ENCODE assay signal across 16 mouse cellular contexts in genomic region chr13:76884517-76885092, GRCm38 (mm10).
A peak's percentile ranks its signal among the peaks of the same experiment; 100 is the strongest.
DNase-seq lines count a peak whose midpoint lies in the region; ATAC-seq lines count a peak whose summit lies in the region.
"Had no signal": no experiment of that assay in that cellular context is flagged by ENCODE, and none has a peak within 500 bp of the region (broad histone marks: within the 10 kb centered on the region; RNA-seq: fewer than 3 reads in every experiment).

No protein-coding gene starts in this region.

- DNase-seq in forebrain, embryonic 14.5 days (ENCODE audit: low spot score) = peak; percentile 44
- DNase-seq in forebrain, embryonic 11.5 days (ENCODE audit: low spot score) = no peak
- no peak for DNase-seq in midbrain, embryonic 10.5 days (ENCODE audit: low spot score)
- DNase-seq in cerebellum, postnatal 36 days = no peak
- DNase-seq in cerebellum, postnatal 25 days = no peak
- DNase-seq: adrenal gland, adult 2 months; adrenal gland, postnatal 10 days; adrenal gland, postnatal 25 days; cerebellum, adult 11-12 months; cerebellum, adult 2 months; cerebellum, adult 9-10 months; cerebellum, postnatal 10 days had no signal

- 65% methylated on average over 8 of the region's 8 CpGs for WGBS in forebrain, embryonic 14.5 days
- WGBS in forebrain, embryonic 11.5 days = 74% methylated on average over 8 of the region's 8 CpGs
- 55% methylated on average over 8 of the region's 8 CpGs for WGBS in midbrain, embryonic 16.5 days
- 80% methylated on average over 8 of the region's 8 CpGs for WGBS in midbrain, embryonic 10.5 days
- WGBS in forebrain, embryonic 16.5 days = 56% methylated on average over 8 of the region's 8 CpGs

- H3K4me3 ChIP-seq in forebrain, embryonic 14.5 days (ENCODE audit: low read depth, low read length) = no peak overlapping the region
- H3K4me3 ChIP-seq in forebrain, embryonic 11.5 days (ENCODE audit: low read depth, low read length) = no peak overlapping the region
- H3K4me3 ChIP-seq in midbrain, embryonic 16.5 days (ENCODE audit: low read depth, low read length) = no peak overlapping the region
- no peak overlapping the region for H3K4me3 ChIP-seq in midbrain, embryonic 10.5 days
- no peak overlapping the region for H3K4me3 ChIP-seq in forebrain, embryonic 16.5 days (replicated peaks; ENCODE audit: low read length)
- H3K4me3 ChIP-seq: embryonic facial prominence, embryonic 10.5 days; embryonic facial prominence, embryonic 12.5 days had no signal

- H3K27ac ChIP-seq in forebrain, embryonic 14.5 days (ENCODE audit: low read depth, low read length) = no peak overlapping the region
- H3K27ac ChIP-seq in forebrain, embryonic 11.5 days (ENCODE audit: low read depth, low read length) = no peak overlapping the region
- no peak overlapping the region for H3K27ac ChIP-seq in midbrain, embryonic 16.5 days (ENCODE audit: low read length)
- H3K27ac ChIP-seq in midbrain, embryonic 10.5 days (replicated peaks) = no peak overlapping the region
- H3K27ac ChIP-seq in forebrain, embryonic 16.5 days (ENCODE audit: low read length) = peak overlapping the region; percentile 29
- H3K27ac ChIP-seq: embryonic facial prominence, embryonic 10.5 days; embryonic facial prominence, embryonic 12.5 days had no signal

- H3K4me2 ChIP-seq in forebrain, embryonic 14.5 days (ENCODE audit: low read length) = no peak overlapping the region
- H3K4me2 ChIP-seq in forebrain, embryonic 11.5 days (ENCODE audit: low read depth, low read length, severe bottlenecking) = no peak overlapping the region
- H3K4me2 ChIP-seq in midbrain, embryonic 16.5 days (ENCODE audit: low read length) = no peak overlapping the region
- H3K4me2 ChIP-seq in forebrain, embryonic 16.5 days (ENCODE audit: low read length) = no peak overlapping the region
- H3K4me2 ChIP-seq: embryonic facial prominence, embryonic 12.5 days had no signal

- ATAC-seq in forebrain, embryonic 14.5 days = peak; percentile 72
- no peak for ATAC-seq in forebrain, embryonic 11.5 days (replicated peaks; ENCODE audit: low FRiP score)
- 0 out of 2 replicates have a peak, but pooled peaks have one; percentile 54 for ATAC-seq in midbrain, embryonic 16.5 days
- ATAC-seq in forebrain, embryonic 16.5 days = peak; percentile 84

- no peaks in the 10 kb centered on the region for H3K4me1 ChIP-seq in forebrain, embryonic 14.5 days (ENCODE audit: control insufficient read depth, insufficient read depth, low read length)
- no peaks in the 10 kb centered on the region for H3K4me1 ChIP-seq in forebrain, embryonic 11.5 days (replicated peaks; ENCODE audit: control insufficient read depth, insufficient read depth, low read length)
- H3K4me1 ChIP-seq in midbrain, embryonic 16.5 days (ENCODE audit: control insufficient read depth, insufficient read depth, low read length) = no peaks in the 10 kb centered on the region
- H3K4me1 ChIP-seq in midbrain, embryonic 10.5 days = no peaks in the 10 kb centered on the region
- H3K4me1 ChIP-seq in forebrain, embryonic 16.5 days (replicated peaks; ENCODE audit: control insufficient read depth, insufficient read depth, low read length) = no peaks in the 10 kb centered on the region
- H3K4me1 ChIP-seq: embryonic facial prominence, embryonic 10.5 days; embryonic facial prominence, embryonic 12.5 days had no signal

- no peaks in the 10 kb centered on the region for H3K27me3 ChIP-seq in forebrain, embryonic 14.5 days (replicated peaks; ENCODE audit: control insufficient read depth, insufficient read depth, low read length)
- H3K27me3 ChIP-seq in forebrain, embryonic 11.5 days (ENCODE audit: control insufficient read depth, insufficient read depth, low read length) = no peaks in the 10 kb centered on the region
- H3K27me3 ChIP-seq in midbrain, embryonic 16.5 days (ENCODE audit: control insufficient read depth, insufficient read depth, low read depth, low read length) = no peaks in the 10 kb centered on the region
- no peaks in the 10 kb centered on the region for H3K27me3 ChIP-seq in midbrain, embryonic 10.5 days (ENCODE audit: low read depth, poor library complexity, severe bottlenecking)
- no peaks in the 10 kb centered on the region for H3K27me3 ChIP-seq in forebrain, embryonic 16.5 days (replicated peaks; ENCODE audit: control insufficient read depth, insufficient read depth, low read length)
- H3K27me3 ChIP-seq: embryonic facial prominence, embryonic 12.5 days had no signal

- no peaks in the 10 kb centered on the region for H3K36me3 ChIP-seq in forebrain, embryonic 14.5 days (ENCODE audit: control insufficient read depth, insufficient read depth, low read length)
- H3K36me3 ChIP-seq in forebrain, embryonic 11.5 days (ENCODE audit: control insufficient read depth, insufficient read depth, low read length) = no peaks in the 10 kb centered on the region
- no peaks in the 10 kb centered on the region for H3K36me3 ChIP-seq in midbrain, embryonic 16.5 days (ENCODE audit: control insufficient read depth, insufficient read depth, low read length)
- H3K36me3 ChIP-seq in midbrain, embryonic 10.5 days = no peaks in the 10 kb centered on the region
- H3K36me3 ChIP-seq in forebrain, embryonic 16.5 days (ENCODE audit: control insufficient read depth, insufficient read depth) = no peaks in the 10 kb centered on the region
- H3K36me3 ChIP-seq: embryonic facial prominence, embryonic 10.5 days; embryonic facial prominence, embryonic 12.5 days had no signal

- no peak overlapping the region for H3K9ac ChIP-seq in forebrain, embryonic 14.5 days (ENCODE audit: low read length)
- no peak overlapping the region for H3K9ac ChIP-seq in forebrain, embryonic 11.5 days (ENCODE audit: low read length)
- H3K9ac ChIP-seq in midbrain, embryonic 16.5 days (ENCODE audit: low read depth, low read length) = no peak overlapping the region
- no peak overlapping the region for H3K9ac ChIP-seq in forebrain, embryonic 16.5 days (replicated peaks; ENCODE audit: low read depth, low read length)
- H3K9ac ChIP-seq: embryonic facial prominence, embryonic 12.5 days had no signal

- H3K9me3 ChIP-seq in forebrain, embryonic 14.5 days (replicated peaks; ENCODE audit: control insufficient read depth, low read length) = no peaks in the 10 kb centered on the region
- no peaks in the 10 kb centered on the region for H3K9me3 ChIP-seq in forebrain, embryonic 11.5 days (ENCODE audit: control insufficient read depth, low read length)
- no peaks in the 10 kb centered on the region for H3K9me3 ChIP-seq in midbrain, embryonic 16.5 days (replicated peaks; ENCODE audit: control insufficient read depth, low read length, poor library complexity, severe bottlenecking)
- H3K9me3 ChIP-seq in midbrain, embryonic 10.5 days (replicated peaks) = no peaks in the 10 kb centered on the region
- H3K9me3 ChIP-seq in forebrain, embryonic 16.5 days (ENCODE audit: control insufficient read depth, low read length) = no peaks in the 10 kb centered on the region
- H3K9me3 ChIP-seq: embryonic facial prominence, embryonic 10.5 days; embryonic facial prominence, embryonic 12.5 days had no signal
